Mouse (Mus musculus) hindbrain, embryonic 14.5 days (tissue): Measurements from ENCODE around the gene Tm9sf3. TPM values are rescaled to one million over a fixed set of nuclear protein-coding genes. Genes with fewer than 3 reads are reported as not detected.

Source experiments
- ATAC-seq: fragments of 200-750 bp; cut with Nextera tagmentation; 2 replicates; pipeline ENCODE4 v1.8.0; 2017; ENCODE audit warnings: moderate number of reproducible peaks, mild to moderate bottlenecking, moderate TSS enrichment, moderate library complexity; ENCODE audit not compliant: low FRiP score
- DNase-seq: peaks from one replicate; pipeline ENCODE4 v3.0.0-alpha.2; 2015; ENCODE audit warnings: low spot score
- H3K27ac ChIP-seq: fragments of 300-500 bp; sonication (generic); 2 replicates; pipeline ENCODE4 v1.5.1; 2014; ENCODE audit warnings: mild to moderate bottlenecking, moderate library complexity
- H3K27me3 ChIP-seq: fragments of 300-500 bp; sonication (generic); 2 replicates; pipeline ENCODE4 v1.6.1; 2014; ENCODE audit warnings: mild to moderate bottlenecking, low read length, mixed read lengths; ENCODE audit not compliant: control insufficient read depth, insufficient read depth
- H3K36me3 ChIP-seq: fragments of 300-500 bp; sonication (generic); replicated peaks from 2 replicates; pipeline ENCODE4 v1.6.1; 2014; ENCODE audit not compliant: control insufficient read depth, insufficient read depth
- H3K4me1 ChIP-seq: fragments of 300-500 bp; sonication (generic); replicated peaks from 2 replicates; pipeline ENCODE4 v1.6.1; 2014; ENCODE audit warnings: antibody characterized with exemption, low read length, mixed read lengths; ENCODE audit not compliant: control insufficient read depth, insufficient read depth
- H3K4me2 ChIP-seq: fragments of 300-500 bp; sonication (generic); replicated peaks from 2 replicates; pipeline ENCODE4 v1.6.1; 2014; ENCODE audit warnings: mild to moderate bottlenecking, moderate library complexity
- H3K4me3 ChIP-seq: fragments of 300-500 bp; sonication (generic); replicated peaks from 2 replicates; pipeline ENCODE4 v1.5.1; 2014; ENCODE audit warnings: mild to moderate bottlenecking, low read length
- H3K9ac ChIP-seq: fragments of 300-500 bp; sonication (generic); 2 replicates; pipeline ENCODE4 v1.6.1; 2014
- H3K9me3 ChIP-seq: fragments of 300-500 bp; sonication (generic); 2 replicates; pipeline ENCODE4 v1.6.1; 2016; ENCODE audit warnings: low read length; ENCODE audit not compliant: control insufficient read depth
- whole genome bisulfite sequencing: fragments of 180-500 bp; shearing (Covaris S2); extraction: QIAGEN DNeasy Blood & Tissue Kit; methylation state at CpG from one replicate; pipeline ENCODE4 v1.1.7; 2014; 5-methylcytosine and 5-hydroxymethylcytosine counted together
- polyA plus RNA-seq: library from polyadenylated mRNA; unstranded; fragments of >200 nt; fragmentation: Nextera tagmentation; extraction: Ambion mirVana; gene quantifications from 2 replicates; pipeline ENCODE4 v1.2.1, GENCODE M21; 2014

Gene Tm9sf3
- polyA plus RNA-seq, 1 experiment from 2014 or later = 111 TPM

- Histone ChIP-seq H3K36me3 (no peaks in the 10 kb centered on the region), H3K4me1 (peaks cover 17% of the 10 kb centered on the region), H3K4me3 (no peak overlapping the region), H3K9me3 (no peaks in the 10 kb centered on the region), H3K27me3 (0 out of 2 replicates have a peak, but pooled peaks cover 3% of the 10 kb centered on the region), H3K4me2 (no peak overlapping the region), H3K27ac (no peak overlapping the region), H3K9ac (no peak overlapping the region)
- WGBS = 24% methylated on average over 10 of the region's 10 CpGs
- DNase-seq = peak; percentile 35
- ATAC-seq = no peak
These were observed 99.2 kb downstream of the Tm9sf3 start for GRCm38 (mm10) chr19:41164447-41165095.

Other genes with a start within 250 kb of the Tm9sf3 start
- gene Dntt, start 234.7 kb downstream of the Tm9sf3 start, polyA plus RNA-seq = 0.13 and 0.21 TPM in 2 replicates
- gene Opalin, start 186.9 kb downstream of the Tm9sf3 start, polyA plus RNA-seq = not detected in 2 replicates
- 0.59 and 1.3 TPM in 2 replicates for gene Tll2, start 57.2 kb downstream of the Tm9sf3 start, polyA plus RNA-seq
- gene Pik3ap1, start 121.1 kb upstream of the Tm9sf3 start, polyA plus RNA-seq = 1.7 and 2.2 TPM in 2 replicates
- gene Lcor, start 218.6 kb upstream of the Tm9sf3 start, polyA plus RNA-seq = 16.0 and 17.8 TPM in 2 replicates